Mouse (Mus musculus): ENCODE data around the gene Dync2h1. TPM values are rescaled to one million over a fixed set of nuclear protein-coding genes. Genes with fewer than 3 reads are reported as not detected.

Gene Dync2h1
- 9.3 TPM for polyA plus RNA-seq (2017; shearing (Covaris generic))

DNA sequence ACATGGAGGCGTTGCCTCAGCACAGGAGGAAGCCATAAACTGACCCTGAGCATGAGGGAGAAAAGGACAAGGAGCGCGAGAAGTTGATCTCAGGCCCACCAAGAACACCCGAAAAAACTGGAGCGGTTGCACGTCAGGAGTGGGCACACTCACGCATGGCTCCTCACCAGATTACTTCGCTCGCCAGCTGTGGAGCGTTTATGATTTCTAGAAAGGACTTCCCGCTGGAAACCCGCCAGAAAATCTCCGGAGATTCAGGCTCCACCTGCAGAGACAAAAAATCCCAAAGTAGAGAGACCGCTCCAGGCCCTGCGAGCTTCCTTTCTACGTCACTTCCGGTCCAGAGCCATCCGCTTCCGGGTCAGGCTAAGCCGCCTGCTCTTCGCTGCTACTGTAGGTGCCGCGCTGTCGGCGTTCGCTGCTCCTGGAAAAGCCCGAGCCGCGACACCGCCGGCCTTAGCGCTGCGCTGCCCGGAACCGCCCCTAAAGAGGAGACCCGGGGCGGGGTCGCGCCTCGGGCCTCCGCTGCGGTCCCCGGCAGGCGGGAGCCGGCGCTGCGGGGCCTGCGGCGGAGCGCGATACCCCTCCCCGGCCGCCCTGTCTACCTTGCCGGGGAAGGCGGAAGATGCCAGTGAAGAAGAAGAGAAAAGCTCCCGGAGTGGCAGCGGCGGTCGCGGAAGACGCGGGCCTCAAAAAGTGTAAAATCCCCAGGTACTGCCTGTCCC is at the start of gene Dync2h1, which contains the start of gene Dcun1d5:
Gene Dync2h1 (minus strand): TSS at position 275 of the 725 bp plus-strand sequence.
Gene Dcun1d5 (plus strand): TSS at position 349 of the 725 bp plus-strand sequence.

Other genes starting within 250 kb of the Dync2h1 start
- 24.7 TPM for gene Dcun1d5, start 74 bp upstream of the Dync2h1 start, polyA plus RNA-seq (2017; shearing (Covaris generic))
- gene Mmp13, start 88.1 kb upstream of the Dync2h1 start, polyA plus RNA-seq (2017; shearing (Covaris generic)), result not detected
- not detected for gene Mmp12, start 159.9 kb upstream of the Dync2h1 start, polyA plus RNA-seq (2017; shearing (Covaris generic))
- not detected for gene Mmp1b, start 203.6 kb upstream of the Dync2h1 start, polyA plus RNA-seq (2017; shearing (Covaris generic))

All from CD4-positive, CD25-positive, alpha-beta regulatory T cell, adult 9 weeks (primary cell).